Mouse (Mus musculus) MEL-GATA-1-ER (cell line): ENCODE data around the gene Gm44511.

ENCODE experiments used
- DNase-seq: peaks from one replicate; pipeline ENCODE4 v3.0.0-alpha.2; 2012; ENCODE audit warnings: low read depth; ENCODE audit errors: extremely low read depth

Gene Gm44511

GRCm38 (mm10) chr6:128826132-128826531 lies at the start of gene Gm44511, which contains the start of gene Klrb1b:
Gene Gm44511 (minus strand): TSS chr6:128826315.
Gene Klrb1b (minus strand): TSS chr6:128826331.
- no peak for DNase-seq

- no peak for DNase-seq
These were observed 45.9 kb upstream of the Gm44511 start for GRCm38 (mm10) chr6:128871910-128872610.

- no peak for DNase-seq
These were observed 42.7 kb upstream of the Gm44511 start for GRCm38 (mm10) chr6:128868861-128869260.

DNA sequence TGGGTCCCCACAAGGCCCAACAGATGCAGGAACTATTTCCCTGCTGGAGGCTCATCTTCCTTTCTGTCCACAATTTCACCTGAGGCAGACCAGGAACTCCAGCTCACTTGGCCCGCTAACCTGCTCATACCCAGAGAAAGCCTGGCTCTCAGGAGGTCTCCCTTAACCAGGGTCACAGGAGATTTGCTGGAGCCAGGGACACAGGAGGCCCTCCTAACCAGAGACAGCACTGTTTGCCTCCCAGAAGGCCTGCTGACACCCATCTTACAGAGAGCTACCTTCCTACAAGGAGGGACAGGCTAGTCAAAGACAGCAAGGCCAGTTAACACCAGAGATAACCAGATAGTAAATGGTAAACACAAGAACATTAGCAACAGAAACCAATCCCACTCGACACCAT lies 31.9 kb upstream of the Gm44511 start:
- DNase-seq = no peak

- peak; percentile 91 for DNase-seq
These were observed 30.1 kb upstream of the Gm44511 start for GRCm38 (mm10) chr6:128856250-128856649.

DNA sequence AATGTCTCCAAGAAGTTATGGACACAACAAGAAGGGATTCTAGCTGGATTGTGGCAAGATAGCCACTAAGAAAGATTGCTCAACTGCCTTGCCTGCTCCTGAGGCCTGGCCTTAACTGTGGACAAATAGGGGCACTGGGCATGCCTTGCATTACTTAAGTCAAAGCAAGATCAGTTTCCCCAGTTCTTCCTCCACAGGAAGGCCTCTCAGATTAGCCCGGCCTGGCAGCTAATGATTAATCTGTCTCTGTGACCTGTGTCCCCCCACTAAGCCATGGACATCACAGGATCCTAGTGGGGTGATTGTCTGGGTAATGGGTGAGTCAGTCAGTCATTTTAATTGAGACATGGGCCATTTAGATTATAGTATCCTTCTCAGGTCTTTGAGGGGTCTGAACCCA lies 29.4 kb upstream of the Gm44511 start:
- DNase-seq = no peak

- DNase-seq = no peak
These were observed 28.8 kb upstream of the Gm44511 start for GRCm38 (mm10) chr6:128854895-128855294.

DNA sequence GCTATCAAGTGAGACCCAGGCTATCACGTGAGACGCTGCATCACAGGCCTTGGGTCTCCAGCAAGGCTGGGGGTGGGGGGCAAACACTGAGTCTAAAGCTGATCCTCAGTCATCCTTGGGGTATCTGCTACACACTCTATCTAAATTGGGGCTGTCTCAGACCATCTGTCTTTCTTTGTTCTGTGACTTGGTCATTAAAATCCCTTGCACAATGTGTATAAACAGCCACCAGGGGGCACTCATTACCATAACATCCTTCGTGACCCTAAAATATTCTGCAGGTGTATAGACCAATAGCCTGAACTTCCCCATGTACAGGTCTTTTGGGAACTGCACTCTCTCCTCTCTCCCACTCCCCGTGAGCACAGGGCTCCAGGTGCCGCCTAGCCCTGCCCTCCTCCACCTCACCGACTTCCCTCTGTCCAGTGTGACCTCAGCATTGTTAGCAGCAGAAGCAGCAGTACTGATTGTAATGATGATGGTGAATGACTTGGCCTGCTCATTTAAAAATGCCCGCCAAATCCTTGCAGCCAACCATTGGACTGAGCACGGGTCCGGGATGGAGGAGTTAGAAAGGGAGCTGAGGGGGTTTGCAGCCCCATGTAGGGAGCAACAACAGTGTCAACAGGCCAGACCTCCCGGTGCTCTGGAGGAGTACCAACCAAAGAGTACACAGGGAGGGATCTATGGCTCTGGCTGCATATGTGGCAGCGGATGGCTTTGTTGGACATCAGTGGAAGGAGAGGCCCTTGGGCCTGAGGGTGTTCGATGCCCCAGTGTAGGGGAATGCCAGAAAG lies 28.1 kb upstream of the Gm44511 start:
- DNase-seq = no peak

DNA sequence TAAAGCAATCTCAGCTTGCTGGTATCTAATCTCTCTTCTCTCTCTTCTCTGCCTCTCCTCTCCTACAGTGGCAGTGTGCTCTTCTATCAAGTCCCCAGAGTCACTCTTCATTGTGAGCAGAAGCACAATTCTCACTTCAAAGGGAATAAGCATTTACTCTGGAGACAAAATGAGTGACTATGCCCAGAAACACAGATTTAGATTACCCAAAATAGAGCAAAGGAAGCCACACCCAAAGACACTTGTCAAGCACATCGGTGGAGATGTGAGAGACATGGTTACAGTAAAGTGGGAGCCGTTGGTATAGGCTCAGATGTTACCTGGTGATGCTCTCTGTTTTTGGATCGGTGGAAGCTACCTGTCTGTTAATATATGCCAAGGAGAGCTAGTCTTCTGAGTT lies 26.7 kb upstream of the Gm44511 start:
- no peak for DNase-seq

DNA sequence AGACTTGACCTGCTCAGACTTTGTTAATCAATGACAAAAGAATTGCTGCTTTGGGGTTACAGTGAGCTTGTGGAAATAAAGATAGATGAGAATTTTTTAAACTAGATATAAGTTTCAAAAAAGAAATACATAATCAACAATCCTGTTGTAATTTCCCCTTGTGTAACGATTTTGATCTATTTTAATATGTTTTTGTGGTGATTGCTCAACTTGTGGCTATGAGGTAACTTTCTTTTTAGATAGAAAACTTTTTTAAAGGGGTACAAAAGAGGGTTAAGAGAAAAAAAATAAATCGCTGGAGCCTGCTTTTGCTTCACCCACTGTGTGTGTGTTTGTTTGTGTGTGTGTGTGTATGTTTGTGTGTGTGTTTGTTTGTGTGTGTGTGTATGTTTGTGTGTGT lies 25.0 kb upstream of the Gm44511 start:
- DNase-seq = no peak

- no peak for DNase-seq
These were observed 24.6 kb upstream of the Gm44511 start for GRCm38 (mm10) chr6:128850671-128851070.

DNA sequence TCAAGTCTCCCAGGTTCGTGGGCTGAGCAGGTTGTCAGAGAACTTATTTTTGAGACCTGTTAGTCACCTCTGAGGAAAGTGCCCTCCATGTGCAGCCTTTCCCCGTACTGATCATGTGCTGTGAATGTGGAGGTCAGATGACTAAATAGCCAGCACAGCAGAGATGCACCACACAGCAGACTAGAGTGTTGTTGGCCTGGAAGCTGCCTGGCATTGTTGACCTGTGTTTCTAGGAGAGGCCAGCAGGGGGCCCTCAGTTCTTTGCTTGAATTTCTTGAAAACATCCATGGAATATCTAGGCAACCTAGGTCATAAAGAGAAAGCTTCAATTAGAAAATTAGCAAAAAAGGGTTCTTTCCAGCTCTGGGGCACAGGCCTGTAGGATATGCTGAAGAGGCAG lies 23.8 kb upstream of the Gm44511 start:
- DNase-seq = no peak

DNA sequence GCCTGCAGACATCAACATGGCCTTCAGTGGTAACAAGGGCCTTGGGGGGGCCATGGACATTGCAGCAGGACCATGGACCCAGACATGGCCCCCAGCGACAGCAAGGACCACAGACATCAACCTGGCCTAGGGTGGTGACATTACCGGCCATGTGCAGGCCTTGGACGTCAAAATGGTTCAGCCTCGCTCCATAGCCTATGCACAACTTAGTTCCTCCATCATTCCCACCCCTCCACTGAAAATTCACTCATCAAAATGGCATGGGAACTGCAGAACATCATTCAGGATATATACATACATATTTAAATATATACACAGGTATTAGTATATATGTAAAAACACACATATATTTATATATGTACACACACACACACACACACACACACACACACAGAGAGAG lies 21.3 kb upstream of the Gm44511 start:
- no peak for DNase-seq

DNA sequence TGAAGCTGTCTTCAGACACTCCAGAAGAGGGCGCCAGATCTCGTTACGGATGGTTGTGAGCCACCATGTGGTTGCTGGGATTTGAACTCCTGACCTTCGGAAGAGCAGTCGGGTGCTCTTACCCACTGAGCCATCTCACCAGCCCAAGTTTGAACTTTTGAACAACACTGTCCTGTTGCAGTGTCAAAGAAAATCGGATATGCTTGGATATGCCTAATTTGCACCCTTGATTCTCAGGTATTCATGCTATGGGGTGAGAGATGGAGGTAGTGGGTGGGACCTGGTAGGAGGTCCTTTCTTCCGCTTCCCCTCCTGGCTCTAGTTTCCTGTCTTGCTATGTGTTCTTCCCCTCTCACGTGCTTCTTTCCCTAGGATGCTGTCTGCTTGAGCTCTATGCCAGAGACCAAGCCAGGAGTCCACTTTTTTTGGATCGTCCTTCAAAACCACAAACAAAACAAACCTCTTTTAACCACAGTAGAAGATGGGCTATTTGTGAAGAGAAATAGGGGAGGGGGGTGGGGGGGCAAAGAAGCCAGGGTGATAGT lies 20.0 kb upstream of the Gm44511 start:
- no peak for DNase-seq

- peak; percentile 92 for DNase-seq
These were observed 19.3 kb upstream of the Gm44511 start for GRCm38 (mm10) chr6:128845319-128845979.

GRCm38 (mm10) chr6:128844586-128845080 lies 18.5 kb upstream of the Gm44511 start:
- no peak for DNase-seq

DNA sequence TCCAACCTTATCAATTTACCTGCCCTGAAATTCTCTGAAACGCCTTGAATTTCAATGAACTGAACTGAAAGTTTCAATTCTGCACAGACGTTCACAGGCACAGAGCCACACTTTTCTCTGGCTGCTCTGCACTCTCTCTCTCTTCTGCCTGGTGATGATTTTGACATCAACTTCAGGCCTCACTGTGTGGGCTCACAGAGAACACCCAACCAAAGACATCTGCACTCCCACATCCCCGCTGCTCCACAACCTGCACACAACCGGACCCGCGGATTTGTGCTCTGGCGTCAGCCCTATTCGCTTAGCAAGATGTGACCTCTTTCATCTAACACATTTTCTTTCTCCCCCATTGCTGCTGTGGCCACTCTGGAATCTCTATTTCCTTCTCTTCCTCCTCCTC lies 18.0 kb upstream of the Gm44511 start:
- DNase-seq = no peak

- peak; percentile 69 for DNase-seq
These were observed 17.4 kb upstream of the Gm44511 start for GRCm38 (mm10) chr6:128843479-128843992.

DNA sequence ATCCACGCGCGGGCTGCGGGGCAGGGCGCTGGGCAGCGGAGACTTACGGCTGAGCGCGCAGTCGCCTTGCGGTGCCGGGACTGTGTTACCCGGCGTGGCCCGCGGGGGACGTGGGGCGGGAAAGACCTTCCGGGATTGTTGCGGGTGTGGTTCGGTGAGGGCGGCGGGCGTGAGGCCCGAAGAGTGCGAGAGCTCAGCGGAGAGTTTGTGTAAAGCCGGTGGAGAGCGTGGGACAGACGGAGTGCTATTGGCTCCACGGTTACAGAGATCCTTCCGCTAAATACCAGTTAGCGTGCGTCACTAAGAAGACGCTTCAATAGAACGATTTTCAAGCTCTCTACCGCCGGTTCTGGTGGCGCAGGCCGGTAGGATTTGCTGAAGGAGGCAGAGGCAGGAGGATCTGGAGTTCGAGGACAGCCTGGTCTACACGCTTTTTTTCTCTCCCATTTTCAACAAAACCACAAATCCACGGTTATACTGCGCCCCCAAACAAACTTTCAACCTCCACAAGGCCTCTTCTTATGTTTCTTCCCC lies 16.9 kb upstream of the Gm44511 start:
- peak; percentile 84 for DNase-seq

GRCm38 (mm10) chr6:128842356-128842944 lies 16.3 kb upstream of the Gm44511 start:
- DNase-seq = no peak
